Mouse (Mus musculus): ENCODE data around the gene Sdccag8.

Sdccag8 gene

GRCm38 (mm10) chr1:177013313-177013712 is 198.9 kb downstream of the Sdccag8 start:
- DNase-seq = no peak

GRCm38 (mm10) chr1:177013776-177014175 is 199.3 kb downstream of the Sdccag8 start:
- no peak for DNase-seq

- no peak for DNase-seq
Observed at GRCm38 (mm10) chr1:177014346-177014745, 199.9 kb downstream of the Sdccag8 start.

GRCm38 (mm10) chr1:177014921-177015439 is 200.5 kb downstream of the Sdccag8 start:
- no peak for DNase-seq

GRCm38 (mm10) chr1:177015917-177016316 is 201.5 kb downstream of the Sdccag8 start:
- no peak for DNase-seq

- DNase-seq = no peak
Observed at GRCm38 (mm10) chr1:177016729-177017128, 202.3 kb downstream of the Sdccag8 start.

- DNase-seq = no peak
Observed at GRCm38 (mm10) chr1:177018750-177019149, 204.3 kb downstream of the Sdccag8 start.

- DNase-seq = no peak
Observed at GRCm38 (mm10) chr1:177019668-177020067, 205.2 kb downstream of the Sdccag8 start.

- no peak for DNase-seq
Observed at GRCm38 (mm10) chr1:177022751-177023150, 208.3 kb downstream of the Sdccag8 start.

GRCm38 (mm10) chr1:177027706-177028105 is 213.2 kb downstream of the Sdccag8 start:
- no peak for DNase-seq

- no peak for DNase-seq
Observed at GRCm38 (mm10) chr1:177029032-177029431, 214.6 kb downstream of the Sdccag8 start.

GRCm38 (mm10) chr1:177030669-177031068 is 216.2 kb downstream of the Sdccag8 start:
- no peak for DNase-seq

GRCm38 (mm10) chr1:177031196-177031595 is 216.7 kb downstream of the Sdccag8 start:
- DNase-seq = no peak

- DNase-seq = no peak
Observed at GRCm38 (mm10) chr1:177032233-177032632, 217.8 kb downstream of the Sdccag8 start.

- no peak for DNase-seq
Observed at GRCm38 (mm10) chr1:177035460-177035859, 221.0 kb downstream of the Sdccag8 start.

- no peak for DNase-seq
Observed at GRCm38 (mm10) chr1:177038383-177038782, 223.9 kb downstream of the Sdccag8 start.

- no peak for DNase-seq
Observed at GRCm38 (mm10) chr1:177039093-177039674, 224.7 kb downstream of the Sdccag8 start.

- DNase-seq = no peak
Observed at GRCm38 (mm10) chr1:177040058-177040457, 225.6 kb downstream of the Sdccag8 start.

- no peak for DNase-seq
Observed at GRCm38 (mm10) chr1:177045885-177046284, 231.4 kb downstream of the Sdccag8 start.

GRCm38 (mm10) chr1:177046963-177047362 is 232.5 kb downstream of the Sdccag8 start:
- no peak for DNase-seq

- DNase-seq = no peak
Observed at GRCm38 (mm10) chr1:177048773-177049172, 234.3 kb downstream of the Sdccag8 start.

- DNase-seq = no peak
Observed at GRCm38 (mm10) chr1:177051366-177051963, 237.0 kb downstream of the Sdccag8 start.

GRCm38 (mm10) chr1:177054891-177055290 is 240.4 kb downstream of the Sdccag8 start:
- DNase-seq = no peak

GRCm38 (mm10) chr1:177061761-177062160 is 247.3 kb downstream of the Sdccag8 start:
- DNase-seq = no peak

- no peak for DNase-seq
Observed at GRCm38 (mm10) chr1:177065732-177066131, 251.3 kb downstream of the Sdccag8 start.

Measured in thymus, adult 18-20 months (tissue).